Mouse (Mus musculus) small intestine, adult 2 months (tissue): ENCODE data around the gene Slc16a6. TPM values are rescaled to one million over a fixed set of nuclear protein-coding genes. Genes with fewer than 3 reads are reported as not detected.

Source experiments
- H3K27ac ChIP-seq: fragments of 200-500 bp; 2 replicates; pipeline ENCODE4 v1.5.1; 2012; ENCODE audit warnings: low read depth, low read length, control low read depth, inconsistent platforms; ENCODE audit not compliant: insufficient read depth
- H3K27me3 ChIP-seq: fragments of 200-500 bp; 2 replicates; pipeline ENCODE4 v1.6.1; 2012; ENCODE audit warnings: mild to moderate bottlenecking, moderate library complexity, low read length, inconsistent platforms; ENCODE audit not compliant: control insufficient read depth, insufficient read depth
- H3K36me3 ChIP-seq: fragments of 200-500 bp; 2 replicates; pipeline ENCODE4 v1.6.1; 2012; ENCODE audit warnings: mild to moderate bottlenecking, low read length, control low read depth, inconsistent platforms; ENCODE audit not compliant: control insufficient read depth, insufficient read depth
- H3K4me1 ChIP-seq: fragments of 200-500 bp; 2 replicates; pipeline ENCODE4 v1.6.1; 2012; ENCODE audit warnings: low read length, inconsistent platforms, mixed read lengths; ENCODE audit not compliant: control insufficient read depth, insufficient read depth, insufficient read length
- H3K4me3 ChIP-seq: fragments of 200-500 bp; 2 replicates; pipeline ENCODE4 v1.5.1; 2012; ENCODE audit warnings: low read depth, mild to moderate bottlenecking, control low read depth, inconsistent platforms, low read length, moderate library complexity
- CTCF ChIP-seq: fragments of 200-500 bp; IDR thresholded peaks from 2 replicates; pipeline ENCODE4 v1.5.1; 2012; ENCODE audit warnings: low read depth, mild to moderate bottlenecking, control low read depth, inconsistent platforms, low read length, moderate library complexity, mixed read lengths; ENCODE audit not compliant: insufficient replicate concordance, insufficient read length; ENCODE audit errors: extremely low read depth
- POLR2A ChIP-seq: fragments of 200-500 bp; IDR thresholded peaks from 2 replicates; pipeline ENCODE4 v1.6.1; 2012; ENCODE audit warnings: low read depth, mild to moderate bottlenecking, control low read depth, inconsistent platforms, low read length, moderate library complexity
- WGBS: fragments of 180-500 bp; shearing (Covaris S2); methylation state at CpG from one replicate; pipeline ENCODE4 v1.1.7; 2018; 5-methylcytosine and 5-hydroxymethylcytosine counted together
- polyA plus RNA-seq: library from polyadenylated mRNA; depleted of rRNA; stranded (reverse); fragments of >200 nt; gene quantifications from 2 replicates; pipeline ENCODE4 v1.2.3, GENCODE M21; 2012; rRNA removed

The Slc16a6 gene
- polyA plus RNA-seq, 1 experiment, result 4.2 TPM

DNA sequence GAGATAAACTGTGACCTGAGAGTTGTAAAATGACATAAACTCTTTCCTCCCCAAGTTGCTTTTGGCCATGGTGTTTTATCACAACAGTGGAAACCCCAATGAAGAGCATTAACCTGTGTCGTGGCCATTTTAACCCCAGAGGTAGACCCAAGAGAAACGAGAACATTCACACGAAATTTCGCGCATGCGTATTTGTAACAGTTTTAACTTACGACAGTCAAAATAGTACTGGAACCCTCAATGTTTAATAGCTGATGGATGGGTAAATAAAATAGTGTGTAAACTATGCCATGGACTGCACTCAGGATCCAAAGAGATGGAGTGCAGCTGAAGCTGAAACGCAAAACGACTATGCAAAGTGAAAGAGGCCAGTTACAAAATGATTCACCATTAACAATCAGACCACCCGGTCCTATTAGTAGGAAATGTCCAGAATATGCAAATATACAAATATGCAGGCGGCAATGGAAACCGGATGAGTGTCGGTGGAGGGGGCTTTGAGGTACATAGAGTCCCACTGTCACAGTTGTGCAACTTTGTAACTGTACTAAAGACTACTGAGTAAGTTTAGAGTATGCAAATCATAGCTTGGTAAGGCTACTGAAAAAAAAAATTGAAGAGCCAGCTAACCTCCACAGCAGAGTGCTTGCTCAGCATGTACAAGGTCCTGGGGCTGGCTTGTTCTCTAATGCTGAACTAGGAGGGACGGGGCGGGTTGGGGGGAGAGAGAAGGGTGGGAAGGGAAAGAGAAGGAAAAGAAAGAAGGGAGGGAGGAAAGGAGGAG, 63.0 kb downstream of the Slc16a6 start:
- WGBS, result 80% methylated on average over 15 of the region's 15 CpGs
- Histone ChIP-seq H3K36me3 (no peaks in the 10 kb centered on the region), H3K27me3 (no peaks in the 10 kb centered on the region), H3K27ac (no peak overlapping the region), H3K4me1 (no peaks in the 10 kb centered on the region; the same call in 1 of the 2 replicates), H3K4me3 (no peak overlapping the region)
- TF ChIP-seq CTCF, result no peak
- no peak for TF ChIP-seq POLR2A

- no peak overlapping the region for H3K4me3 ChIP-seq
- TF ChIP-seq POLR2A, result no peak
- TF ChIP-seq CTCF, result no peak
- WGBS, result 90% methylated on average over 5 of the region's 5 CpGs
Measured at GRCm38 (mm10) chr11:109406431-109406830, 67.0 kb downstream of the Slc16a6 start.

More at GRCm38 (mm10) chr11:109406431-109406830, 67.0 kb downstream of the Slc16a6 start:
- Histone ChIP-seq H3K4me1 (no peaks in the 10 kb centered on the region), H3K27ac (no peak overlapping the region), H3K36me3 (peaks cover 1% of the 10 kb centered on the region; the same call in 1 of the 2 replicates), H3K27me3 (no peaks in the 10 kb centered on the region)

Other genes with a start within 250 kb of the Slc16a6 start
- 1.9 and 2.9 TPM in 2 replicates for gene Rgs9, start 175.5 kb downstream of the Slc16a6 start, polyA plus RNA-seq
- gene Gna13, start 110.8 kb downstream of the Slc16a6 start, polyA plus RNA-seq, result 38.5 and 60.3 TPM in 2 replicates
- not detected in 2 replicates for gene 9930022D16Rik, start 59.7 kb downstream of the Slc16a6 start, polyA plus RNA-seq
- 4.2 and 10.5 TPM in 2 replicates for gene Amz2, start 47.7 kb downstream of the Slc16a6 start, polyA plus RNA-seq
- 3.1 and 4.2 TPM in 2 replicates for gene Arsg, start 224 bp downstream of the Slc16a6 start, polyA plus RNA-seq
- gene Wipi1, start 138.4 kb upstream of the Slc16a6 start, polyA plus RNA-seq, result 5.4 and 6.7 TPM in 2 replicates
- 22.8 and 40.8 TPM in 2 replicates for gene Prkar1a, start 175.8 kb upstream of the Slc16a6 start, polyA plus RNA-seq
- gene Fam20a, start 248.7 kb upstream of the Slc16a6 start, polyA plus RNA-seq, result 12.1 and 25.3 TPM in 2 replicates